Mouse (Mus musculus): ENCODE measurements around the gene Bcar3.
A peak's percentile ranks its signal among the peaks of the same experiment; 100 is the strongest.
"Not testable (repeated sequence)": the region's sequence is repeated elsewhere in the genome, so short reads cannot be mapped to it uniquely, and the experiment has no call there.

The Bcar3 gene

GRCm38 (mm10) chr3:122381591-122381990, 87.7 kb downstream of the Bcar3 start:
- no peak for DNase-seq (ENCODE audit: low read depth, low spot score)

GRCm38 (mm10) chr3:122386444-122386843, 92.5 kb downstream of the Bcar3 start:
- DNase-seq (ENCODE audit: low read depth, low spot score) = no peak

GRCm38 (mm10) chr3:122387771-122388170, 93.8 kb downstream of the Bcar3 start:
- DNase-seq (ENCODE audit: low read depth, low spot score) = no peak

GRCm38 (mm10) chr3:122389972-122390371, 96.0 kb downstream of the Bcar3 start:
- DNase-seq (ENCODE audit: low read depth, low spot score) = peak; percentile 52

DNA sequence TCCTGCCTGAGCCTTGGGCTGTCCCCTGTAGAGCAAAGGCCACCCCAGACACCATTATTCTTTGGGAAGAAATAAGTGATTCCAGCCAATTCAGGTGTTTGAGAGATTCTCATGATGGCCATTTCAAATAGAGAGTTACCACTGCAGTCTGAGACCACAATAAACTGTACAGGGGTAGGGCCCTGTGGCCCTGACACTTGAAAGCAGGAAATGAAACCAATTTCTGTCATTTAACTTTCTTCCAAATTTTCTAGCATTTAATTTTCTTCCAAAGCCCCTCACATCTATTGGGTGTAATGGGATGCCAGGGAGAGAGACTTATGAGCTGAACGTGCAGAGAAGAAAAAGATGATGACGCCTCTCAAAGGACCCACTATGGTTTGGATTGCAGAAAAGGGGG, 97.2 kb downstream of the Bcar3 start:
- DNase-seq (ENCODE audit: low read depth, low spot score) = peak; percentile 59

DNA sequence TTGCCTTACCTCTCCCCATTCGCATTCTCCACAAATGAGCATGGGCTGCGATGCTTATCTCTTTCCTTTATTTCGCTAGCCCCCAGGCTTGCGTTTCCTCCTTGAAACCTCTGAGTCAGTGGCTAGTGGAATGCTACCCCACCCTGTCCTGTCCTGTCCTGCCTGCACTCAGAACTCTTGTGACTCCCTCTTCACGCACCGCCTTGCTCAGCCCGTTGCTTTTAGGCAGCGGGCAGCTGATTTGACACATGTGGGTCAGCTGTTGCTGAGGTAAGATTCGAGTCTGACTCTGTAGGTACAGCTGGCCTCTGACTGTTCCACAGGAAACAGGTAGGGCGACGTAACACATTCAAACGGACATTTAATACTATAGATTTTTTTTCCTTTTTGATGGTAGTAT, 97.9 kb downstream of the Bcar3 start:
- no peak for DNase-seq (ENCODE audit: low read depth, low spot score)

DNA sequence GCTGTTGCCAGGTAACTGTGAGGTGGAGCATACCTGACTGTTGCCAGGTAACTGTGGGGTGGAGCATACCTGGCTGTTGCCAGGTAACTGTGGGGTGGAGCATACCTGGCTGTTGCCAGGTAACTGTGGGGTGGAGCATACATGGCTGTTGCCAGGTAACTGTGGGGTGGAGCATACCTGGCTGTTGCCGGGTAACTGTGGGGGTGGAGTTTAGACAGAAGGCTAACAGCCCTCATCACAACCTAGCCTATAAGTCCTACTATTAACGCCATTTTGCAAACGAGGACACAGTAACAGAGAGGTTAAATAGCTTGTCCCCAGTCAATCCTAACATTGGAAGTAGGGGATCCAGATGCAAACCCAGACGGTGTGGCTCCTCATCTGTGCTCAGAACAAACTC, 99.5 kb downstream of the Bcar3 start:
- not testable (repeated sequence) for DNase-seq (ENCODE audit: low read depth, low spot score)

DNA sequence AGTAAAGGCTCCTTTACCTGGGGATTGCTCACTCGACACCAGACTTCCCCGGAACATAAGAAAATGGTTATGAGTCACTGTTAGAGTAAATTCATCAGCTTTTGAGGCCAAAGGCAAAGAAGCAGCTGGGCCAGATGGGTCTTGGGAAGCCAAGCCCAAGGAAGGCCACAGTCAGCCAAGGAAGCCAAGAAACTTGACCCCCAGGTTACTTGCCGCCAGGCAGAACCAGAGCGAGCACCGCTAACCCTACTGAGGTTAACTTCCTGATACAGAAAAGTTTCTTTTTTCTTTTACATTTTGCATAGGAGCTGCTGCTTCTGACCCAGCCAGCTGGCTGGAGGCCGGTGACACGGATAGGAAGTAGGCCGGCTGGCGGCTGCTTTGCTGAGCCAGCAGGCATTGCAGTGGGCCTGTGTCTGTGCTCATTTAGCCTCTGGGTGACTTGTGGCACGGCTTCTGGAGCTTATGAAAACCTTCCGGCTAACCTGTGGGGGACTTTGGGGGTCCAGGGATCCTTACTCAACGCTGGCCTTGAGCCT, 100.0 kb downstream of the Bcar3 start:
- no peak for DNase-seq (ENCODE audit: low read depth, low spot score)

DNA sequence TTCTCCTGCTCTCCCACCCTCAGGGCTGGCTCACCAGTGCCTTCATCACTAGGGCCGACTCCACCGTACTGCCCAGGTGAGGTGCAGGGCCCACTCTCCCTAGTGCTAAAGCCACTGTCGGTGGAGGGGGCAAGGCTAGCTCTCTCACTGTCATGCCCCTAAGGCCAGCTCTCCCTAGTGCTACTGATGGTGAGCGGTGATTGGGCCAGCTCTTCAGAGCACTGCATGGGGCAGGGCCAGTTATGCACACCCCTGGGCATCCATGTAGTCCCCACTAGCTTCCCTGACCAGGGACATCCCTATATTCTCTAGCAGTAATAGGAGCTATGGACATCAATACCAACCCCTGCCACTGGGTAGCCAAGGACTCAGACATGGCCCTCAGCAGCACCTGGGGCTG, 103.0 kb downstream of the Bcar3 start:
- no peak for DNase-seq (ENCODE audit: low read depth, low spot score)

DNA sequence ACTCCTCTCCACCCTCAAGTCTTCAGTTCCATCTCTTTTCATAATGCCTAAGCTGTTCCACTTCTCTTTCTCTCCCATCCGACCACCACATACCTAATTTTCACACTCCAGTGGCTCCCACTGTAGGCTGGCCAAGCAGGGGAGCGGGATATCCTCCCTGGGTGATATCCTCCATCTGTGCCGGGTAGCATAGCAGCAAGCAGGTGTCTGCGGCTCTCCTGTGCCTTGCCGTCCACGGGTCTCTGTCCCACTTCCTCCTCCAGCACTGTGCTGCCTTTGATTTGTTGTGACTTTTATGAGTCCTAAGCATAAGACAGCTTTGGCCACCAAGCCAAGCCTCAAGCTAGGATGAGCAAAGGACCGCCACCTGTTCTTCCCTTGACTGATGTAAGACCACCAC, 103.5 kb downstream of the Bcar3 start:
- DNase-seq (ENCODE audit: low read depth, low spot score) = peak; percentile 78

GRCm38 (mm10) chr3:122401011-122401410, 107.1 kb downstream of the Bcar3 start:
- no peak for DNase-seq (ENCODE audit: low read depth, low spot score)

DNA sequence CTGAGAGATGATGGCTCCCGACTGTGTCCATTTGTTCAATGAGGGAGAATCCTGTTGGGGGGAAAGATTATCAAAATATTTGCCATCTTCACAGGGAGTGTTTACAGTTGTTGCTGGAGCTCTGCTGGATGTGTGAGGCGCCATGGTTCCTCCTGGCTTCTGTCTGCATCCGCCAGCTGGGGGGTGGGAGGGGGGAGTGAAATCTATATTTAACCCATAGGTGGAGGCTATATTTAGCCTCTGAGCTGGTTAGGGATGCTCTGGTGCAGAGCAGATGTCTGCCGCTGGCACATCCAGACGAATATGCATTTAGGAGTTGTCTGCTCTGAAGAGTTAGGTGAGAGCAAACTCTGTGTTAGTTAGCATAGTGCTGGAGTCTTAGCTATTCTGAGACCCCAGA, 108.2 kb downstream of the Bcar3 start:
- DNase-seq (ENCODE audit: low read depth, low spot score) = no peak

DNA sequence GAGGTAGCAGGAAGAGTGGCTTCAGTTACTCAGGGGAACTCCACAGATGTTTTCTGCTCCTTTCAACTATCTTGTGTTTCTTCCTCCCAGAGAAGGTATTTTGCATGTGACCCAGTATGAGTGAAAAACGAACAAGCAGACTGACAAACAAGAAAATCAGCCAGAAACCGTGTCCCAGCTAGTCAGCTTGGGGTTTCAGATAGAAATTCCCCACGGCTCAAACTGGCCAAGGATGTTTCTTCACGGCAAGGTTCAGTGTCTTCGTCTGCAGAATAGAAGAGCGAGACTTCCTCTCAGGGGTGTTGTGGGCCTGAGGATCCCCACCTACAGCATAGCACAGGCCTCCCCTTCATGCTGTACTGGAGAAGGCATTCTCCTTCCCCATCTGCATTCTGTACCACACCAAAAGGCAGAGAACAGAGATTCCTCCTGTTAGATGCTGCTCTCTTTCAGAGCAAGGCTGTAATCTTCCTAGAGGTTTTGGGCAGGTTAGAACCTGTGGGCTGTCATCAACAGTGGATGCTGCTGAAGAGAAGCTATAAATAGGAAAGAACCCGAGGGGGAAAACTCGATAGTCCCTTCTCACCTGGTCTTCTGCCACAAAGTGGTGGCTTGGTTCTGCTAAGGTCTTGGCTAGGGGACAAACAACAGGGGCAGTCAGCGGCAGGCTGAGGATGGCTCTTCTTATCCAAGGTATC, 110.1 kb downstream of the Bcar3 start:
- peak; percentile 83 for DNase-seq (ENCODE audit: low read depth, low spot score)

- DNase-seq (ENCODE audit: low read depth, low spot score) = peak; percentile 56
Measured at GRCm38 (mm10) chr3:122405203-122405956, 111.4 kb downstream of the Bcar3 start.

- peak; percentile 92 for DNase-seq (ENCODE audit: low read depth, low spot score)
Measured at GRCm38 (mm10) chr3:122406416-122406815, 112.5 kb downstream of the Bcar3 start.

DNA sequence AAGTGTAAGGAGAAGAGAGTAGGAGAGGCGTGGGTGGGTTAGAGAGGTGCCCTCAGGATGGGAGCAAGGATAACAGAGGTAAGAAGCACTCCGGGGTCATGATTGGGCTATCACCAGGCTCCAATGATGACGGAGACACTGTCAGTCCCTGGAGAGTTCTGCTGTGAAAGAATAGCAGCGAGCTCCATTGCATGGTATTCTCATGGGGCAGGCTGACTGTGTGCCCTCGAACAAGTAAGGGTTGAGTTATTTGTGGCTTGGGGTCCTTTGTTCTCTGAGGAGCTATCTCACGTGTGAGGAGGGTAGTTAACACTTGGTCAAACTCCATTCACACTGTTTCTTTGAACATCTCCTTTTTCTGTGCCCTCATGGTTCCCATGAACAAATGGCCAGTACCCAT, 113.8 kb downstream of the Bcar3 start:
- no peak for DNase-seq (ENCODE audit: low read depth, low spot score)

- no peak for DNase-seq (ENCODE audit: low read depth, low spot score)
Measured at GRCm38 (mm10) chr3:122408798-122409311, 114.9 kb downstream of the Bcar3 start.

- DNase-seq (ENCODE audit: low read depth, low spot score) = no peak
Measured at GRCm38 (mm10) chr3:122411590-122411989, 117.7 kb downstream of the Bcar3 start.

DNA sequence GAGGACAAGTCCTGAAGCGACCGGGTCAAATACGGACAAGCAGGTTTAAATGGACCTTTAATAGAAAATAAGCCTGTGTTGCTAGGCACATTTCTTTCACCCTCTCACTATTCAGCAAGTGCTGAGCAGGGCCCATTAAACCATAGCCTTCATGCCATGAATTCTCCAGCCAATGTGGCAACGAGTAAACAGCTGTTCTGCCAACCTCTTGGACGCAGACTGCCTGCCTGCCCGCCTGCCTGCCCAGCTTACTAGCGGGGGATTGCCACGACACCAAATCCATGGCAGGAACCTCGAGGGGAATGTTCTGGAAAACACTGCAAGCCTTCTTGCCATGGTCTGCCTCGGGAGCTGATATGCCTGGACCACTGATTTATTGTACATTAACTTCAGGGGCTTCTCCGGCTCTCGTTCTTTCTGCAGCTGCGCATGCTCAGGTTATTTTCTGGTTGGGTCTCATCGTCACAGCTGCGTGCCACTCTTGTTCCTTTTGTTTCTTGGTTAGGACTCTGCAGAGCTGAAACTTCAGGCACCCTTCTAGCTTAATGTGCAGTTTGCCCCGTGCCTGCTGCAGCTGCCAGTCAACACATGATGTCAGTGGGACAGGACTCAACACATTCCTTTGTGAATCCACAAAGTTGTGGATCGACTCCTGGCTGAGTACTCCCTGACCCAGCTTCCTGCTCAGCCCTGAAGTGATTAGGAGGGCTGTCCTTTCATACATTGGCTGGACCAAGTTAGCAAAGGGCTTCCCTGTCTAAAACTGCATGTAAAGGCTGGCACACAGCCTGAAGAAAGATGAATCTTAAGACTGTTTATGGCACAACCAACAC, 120.0 kb downstream of the Bcar3 start:
- peak; percentile 54 for DNase-seq (ENCODE audit: low read depth, low spot score)

DNA sequence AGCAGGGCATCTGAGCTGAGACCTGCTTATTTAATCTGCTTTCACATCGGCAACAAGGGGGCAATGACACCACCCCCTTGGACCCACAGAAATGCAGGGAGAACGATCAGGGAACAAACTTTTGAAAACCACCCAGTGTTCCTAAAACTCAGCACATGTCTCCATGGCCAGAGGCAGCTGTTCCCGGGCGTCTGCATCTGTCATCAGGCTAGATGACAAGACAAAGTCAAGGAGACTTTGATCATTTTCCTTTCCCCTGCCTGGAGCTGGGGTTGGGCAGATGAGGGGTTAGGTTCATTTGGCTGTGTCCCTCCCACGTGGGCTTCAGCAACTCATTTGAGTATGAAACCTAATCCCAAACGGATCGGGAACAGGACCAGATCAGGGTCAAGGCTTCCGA, 120.9 kb downstream of the Bcar3 start:
- DNase-seq (ENCODE audit: low read depth, low spot score) = no peak

DNA sequence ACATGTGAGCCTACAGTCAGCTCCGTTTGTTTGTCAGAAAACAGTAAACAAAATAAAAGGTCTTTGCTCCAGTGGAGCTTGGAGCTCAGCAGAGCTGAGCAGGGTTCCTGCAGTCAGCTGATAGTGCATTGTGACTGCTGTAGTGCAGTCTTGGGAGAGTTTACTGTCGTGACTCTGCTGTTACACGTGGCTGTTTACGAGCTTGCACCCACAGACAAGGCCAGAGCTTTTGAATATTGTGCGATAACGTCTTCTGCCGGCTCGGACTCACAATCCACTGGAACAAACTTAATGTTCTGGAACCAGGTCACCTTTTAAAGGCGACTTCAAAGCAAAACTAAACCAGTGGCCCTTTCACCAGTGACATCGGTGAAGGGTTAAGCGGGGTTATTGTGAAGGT, 123.5 kb downstream of the Bcar3 start:
- DNase-seq (ENCODE audit: low read depth, low spot score) = no peak
